Mouse (Mus musculus) right cerebral cortex, postnatal 14 days (tissue): Measurements from ENCODE around the gene Nemf.
A peak's percentile ranks its signal among the peaks of the same experiment; 100 is the strongest.
"Not testable (repeated sequence)": the region's sequence is repeated elsewhere in the genome, so short reads cannot be mapped to it uniquely, and the experiment has no call there.

ENCODE experiments used
- DNase-seq: peaks from one replicate; pipeline ENCODE4 v3.0.0; 2022

The Nemf gene

DNA sequence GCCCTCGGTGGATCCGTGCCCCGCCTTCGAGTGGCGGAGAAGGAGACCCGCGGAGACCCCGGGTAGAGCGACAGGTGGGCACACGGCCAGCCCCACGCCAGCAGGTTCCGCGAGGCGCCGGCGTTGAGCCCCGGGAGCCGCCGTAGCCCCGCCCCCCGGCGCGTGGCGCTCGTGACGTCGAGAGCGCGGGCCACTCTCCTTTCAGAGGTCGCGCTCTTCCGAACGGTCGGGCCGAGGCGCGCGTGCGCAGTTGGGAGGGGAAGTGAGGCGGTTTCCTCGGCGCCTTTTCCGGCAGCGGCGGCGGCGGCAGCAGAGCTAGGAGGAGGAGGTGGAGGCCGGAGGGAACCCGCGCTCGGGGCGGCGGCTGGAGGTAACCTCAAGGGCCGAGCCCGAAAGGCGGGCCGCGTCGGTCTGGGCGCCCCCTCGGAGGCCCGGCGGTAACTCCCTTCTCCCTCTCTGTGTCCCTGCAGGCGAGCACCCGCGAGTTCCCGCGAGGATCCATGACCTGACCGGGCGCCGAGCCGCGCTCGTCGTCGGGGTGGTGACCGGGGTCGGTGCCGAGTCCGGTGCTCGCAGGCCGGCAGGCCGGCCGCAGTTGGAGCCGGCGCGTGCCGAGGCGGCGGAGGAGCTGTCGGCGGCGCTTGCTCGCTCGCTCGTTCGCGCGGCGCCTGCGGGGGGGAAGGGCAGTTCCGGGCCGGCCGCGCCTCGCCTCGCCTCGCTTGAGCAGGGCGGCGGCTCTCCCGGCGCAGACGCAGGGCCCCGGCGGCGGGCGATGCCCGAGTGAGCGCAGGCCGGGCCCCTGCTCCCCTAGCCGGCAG is 15.1 kb upstream of the Nemf start, which contains the start of the genes Arf6 and Gm9887:
Gene Arf6, plus strand, starts transcription at position 297 of the 818 bp plus-strand sequence.
Gene Gm9887, minus strand, starts transcription at position 605 of the 818 bp plus-strand sequence.
- peak; percentile 99 for DNase-seq

DNA sequence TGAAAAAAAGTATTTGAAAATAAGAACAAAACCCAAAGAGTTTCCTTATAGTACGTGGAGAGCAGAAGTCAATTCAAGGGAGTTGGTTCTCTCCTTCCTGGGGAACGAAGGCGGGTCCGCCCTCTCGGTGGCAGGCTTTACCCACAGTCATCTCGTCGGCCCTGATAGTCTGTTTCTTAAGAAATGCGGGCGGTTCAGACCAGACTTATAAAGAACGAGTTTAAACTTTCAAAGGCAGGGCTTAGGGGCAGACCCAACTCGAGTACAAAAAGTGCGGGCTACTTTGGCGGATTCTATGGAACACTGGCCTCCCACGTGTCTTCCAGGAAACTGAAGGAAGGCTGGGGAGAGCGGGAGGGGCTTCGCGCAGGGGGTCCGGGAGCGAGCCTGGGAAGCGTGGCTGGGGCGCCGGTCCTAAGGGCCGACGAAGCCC is 14.5 kb upstream of the Nemf start:
- no peak for DNase-seq

DNA sequence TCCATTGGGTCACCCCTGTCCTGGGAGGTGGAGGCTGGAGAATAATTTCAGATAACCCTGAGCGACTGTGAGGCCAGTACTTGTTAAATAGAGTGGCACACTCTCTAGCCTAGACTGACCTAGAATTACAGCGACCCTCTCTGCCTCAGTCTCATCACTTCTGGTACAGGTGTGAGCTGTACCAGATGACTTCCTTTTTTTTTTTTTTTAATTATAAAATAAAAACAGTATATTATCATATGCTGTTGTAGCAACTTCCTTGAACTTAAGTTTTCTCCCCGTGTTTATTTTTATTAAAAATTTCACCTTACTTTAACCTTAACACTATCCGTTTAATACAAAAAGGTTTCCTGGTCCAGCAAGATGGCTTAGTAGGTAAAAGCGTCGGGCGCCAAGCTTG is 14.0 kb upstream of the Nemf start:
- DNase-seq, result no peak

GRCm38 (mm10) chr12:69367557-69367956 is 10.6 kb upstream of the Nemf start:
- DNase-seq, result no peak

DNA sequence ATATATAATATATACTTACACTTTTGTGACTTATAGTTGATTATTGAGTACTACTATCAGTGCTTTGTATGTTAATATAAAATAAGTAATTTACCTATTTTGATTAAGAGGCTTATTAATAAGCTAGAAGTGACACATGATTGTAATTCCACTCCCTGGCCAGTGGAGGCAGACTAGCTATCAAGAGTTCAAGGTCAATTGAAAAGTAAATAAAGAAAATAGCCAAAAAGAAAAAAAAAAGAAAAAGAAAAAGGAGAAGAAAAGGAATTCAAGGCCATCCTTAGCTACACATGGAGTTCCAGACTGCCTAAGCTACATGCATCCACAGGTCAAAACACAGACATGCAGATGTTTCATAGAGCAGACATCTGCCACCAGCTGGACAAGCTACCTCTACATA is 9.5 kb upstream of the Nemf start:
- DNase-seq, result no peak

- DNase-seq, result no peak
Measured at GRCm38 (mm10) chr12:69365757-69366156, 8.8 kb upstream of the Nemf start.

GRCm38 (mm10) chr12:69363899-69364762 is 7.2 kb upstream of the Nemf start:
- DNase-seq, result peak; percentile 47

DNA sequence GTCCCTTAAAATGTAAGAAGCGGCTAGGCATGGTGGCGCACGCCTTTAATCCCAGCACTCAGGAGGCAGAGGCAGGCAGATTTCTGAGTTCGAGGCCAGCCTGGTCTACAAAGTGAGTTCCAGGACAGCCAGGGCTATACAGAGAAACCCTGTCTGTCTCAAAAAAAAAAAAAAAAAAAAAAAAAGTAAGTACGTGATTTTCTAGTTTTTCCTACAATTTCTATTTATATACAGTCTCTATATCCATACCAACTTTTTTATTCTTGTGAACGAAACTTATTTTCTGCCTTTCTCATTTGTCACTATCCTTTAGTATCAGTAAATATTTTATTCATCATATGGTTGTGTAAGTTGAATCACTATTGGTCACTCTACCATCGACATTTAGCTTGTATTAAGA is 6.1 kb upstream of the Nemf start:
- DNase-seq, result not testable (repeated sequence)

GRCm38 (mm10) chr12:69362388-69362787 is 5.4 kb upstream of the Nemf start:
- DNase-seq, result no peak

- DNase-seq, result no peak
Measured at GRCm38 (mm10) chr12:69361919-69362318, 5.0 kb upstream of the Nemf start.

- peak; percentile 98 for DNase-seq
Measured at GRCm38 (mm10) chr12:69360997-69361899, 4.3 kb upstream of the Nemf start.

DNA sequence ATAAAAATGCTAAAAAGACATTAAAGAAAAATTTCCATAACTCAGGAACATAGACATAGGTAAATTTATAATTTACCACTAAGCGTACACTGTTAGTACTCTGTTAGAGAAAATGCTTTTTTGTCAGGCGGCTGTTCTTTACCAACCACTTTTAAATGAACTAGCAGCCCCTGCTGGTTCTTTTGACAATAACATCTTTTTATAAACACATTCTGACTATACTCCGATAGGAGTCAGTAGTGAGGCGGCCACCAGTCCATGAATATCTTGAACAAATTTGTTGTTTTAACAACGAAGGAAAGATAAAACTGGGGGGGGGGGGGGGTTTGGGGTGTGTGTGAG is 3.7 kb upstream of the Nemf start:
- no peak for DNase-seq

DNA sequence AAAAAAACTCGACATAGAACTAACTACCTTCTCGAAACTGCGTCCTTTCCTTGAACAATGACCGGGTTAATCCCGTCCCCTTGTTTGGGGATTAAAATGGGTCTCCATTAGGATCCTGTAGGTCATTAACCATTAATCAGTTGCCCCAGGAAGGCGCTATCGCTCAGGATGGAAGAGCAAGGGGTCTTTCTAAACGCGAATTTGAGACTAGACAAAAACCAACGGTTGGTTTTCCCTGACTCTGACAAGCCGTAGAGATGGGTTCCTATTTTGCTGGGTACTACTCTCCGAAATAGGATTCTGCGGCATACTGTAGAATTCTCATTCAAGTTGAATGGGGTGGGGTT is 308 bp upstream of the Nemf start:
- DNase-seq, result no peak

DNA sequence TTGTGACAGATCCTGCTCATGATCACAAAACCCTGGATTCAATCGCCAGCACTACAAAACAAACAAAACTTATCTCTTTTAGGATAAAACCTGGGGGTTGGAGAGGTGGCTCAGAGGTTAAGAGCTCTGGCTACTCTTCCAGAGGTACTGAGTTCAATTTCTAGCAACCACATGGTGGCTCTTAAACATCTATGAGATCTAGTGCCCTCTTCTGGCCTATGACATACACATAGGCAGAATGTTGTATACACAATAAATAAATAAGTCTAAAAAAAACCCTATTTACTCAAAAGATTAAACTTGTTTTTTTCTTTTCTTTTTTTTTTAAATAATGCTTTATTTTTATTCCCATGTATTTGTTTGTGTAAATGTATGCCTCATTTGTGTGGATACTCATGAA is 5.3 kb downstream of the Nemf start:
- no peak for DNase-seq

DNA sequence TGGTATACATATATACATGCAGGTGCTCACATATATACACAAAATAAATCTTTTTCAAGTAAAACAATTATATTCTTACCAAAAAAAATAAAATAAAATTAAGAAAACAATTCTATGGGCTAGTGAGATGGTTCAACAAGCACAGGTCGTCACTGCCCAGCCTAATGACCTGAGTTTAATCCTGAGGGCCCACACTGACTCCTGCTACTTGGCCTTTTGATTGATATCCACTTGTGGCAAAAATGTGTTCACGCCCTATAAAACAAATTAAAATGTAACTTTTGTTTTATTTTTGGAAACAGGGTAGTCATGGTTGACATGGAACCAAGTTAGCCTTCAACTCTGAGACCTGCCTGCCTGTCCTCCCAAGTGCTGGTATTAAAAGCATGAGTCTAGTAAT is 7.0 kb downstream of the Nemf start:
- DNase-seq, result no peak

DNA sequence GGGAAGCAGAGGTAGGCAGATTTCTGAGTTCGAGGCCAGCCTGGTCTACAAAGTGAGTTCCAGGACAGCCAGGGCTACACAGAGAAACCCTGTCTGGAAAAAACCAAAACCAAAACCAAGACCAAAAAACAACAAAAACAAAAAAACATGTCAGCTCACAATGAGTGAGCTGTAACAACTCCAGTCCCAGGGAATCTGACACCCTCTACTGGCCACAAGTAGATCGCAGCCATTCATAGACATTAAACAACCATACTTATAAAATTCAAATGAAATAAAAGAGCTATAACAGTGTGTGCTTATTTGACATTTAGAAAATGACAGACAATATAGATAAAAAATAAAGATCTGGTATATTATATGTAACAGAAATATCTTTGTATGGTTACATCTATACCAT is 23.4 kb downstream of the Nemf start:
- DNase-seq, result peak; percentile 14

- no peak for DNase-seq
Measured at GRCm38 (mm10) chr12:69332147-69332546, 24.8 kb downstream of the Nemf start.

- no peak for DNase-seq
Measured at GRCm38 (mm10) chr12:69331187-69331586, 25.8 kb downstream of the Nemf start.

- no peak for DNase-seq
Measured at GRCm38 (mm10) chr12:69318431-69318830, 38.5 kb downstream of the Nemf start.

GRCm38 (mm10) chr12:69309659-69310058 is 47.3 kb downstream of the Nemf start:
- DNase-seq, result no peak

GRCm38 (mm10) chr12:69306333-69306732 is 50.6 kb downstream of the Nemf start:
- DNase-seq, result no peak

DNA sequence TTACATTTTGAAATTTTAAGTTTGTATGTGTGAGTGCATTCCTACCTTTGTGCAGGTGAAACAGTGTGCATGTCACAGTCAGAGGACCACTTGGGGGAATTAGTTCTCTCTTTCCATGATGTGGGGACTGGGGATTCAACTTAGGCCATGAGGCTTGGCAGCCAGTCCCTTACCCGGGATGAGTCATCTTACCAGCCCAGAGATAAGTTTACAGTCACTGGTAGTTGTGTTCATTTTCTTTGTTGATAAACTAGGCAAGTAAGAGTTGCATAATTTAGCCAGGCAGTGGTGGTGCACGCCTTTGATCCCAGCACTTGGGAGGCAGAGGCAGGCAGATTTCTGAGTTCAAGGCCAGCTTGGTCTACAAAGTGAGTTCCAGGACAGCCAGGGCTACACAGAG is 52.9 kb downstream of the Nemf start:
- no peak for DNase-seq

- DNase-seq, result no peak
Measured at GRCm38 (mm10) chr12:69302171-69302570, 54.8 kb downstream of the Nemf start.
